Mouse (Mus musculus): Measurements from ENCODE around the gene Pate3. TPM values are rescaled to one million over a fixed set of nuclear protein-coding genes. Genes with fewer than 3 reads are reported as not detected.
"Not testable (repeated sequence)": the region's sequence is repeated elsewhere in the genome, so short reads cannot be mapped to it uniquely, and the experiment has no call there.

The Pate3 gene
- not detected in 2 replicates for polyA plus RNA-seq (2015; fragmentation: Nextera tagmentation; extraction: Ambion mirVana)

GRCm38 (mm10) chr9:35648102-35648501 is at the start of gene Pate3:
Gene Pate3 (minus strand): TSS chr9:35648202.
- H3K27ac ChIP-seq = no peak within 1 kb of the TSS
- H3K27me3 ChIP-seq = no peaks in the 10 kb centered on the region
- WGBS = 66% methylated on average over 1 of the region's 1 CpGs
- no peak within 1 kb of the TSS for H3K9ac ChIP-seq
- H3K36me3 ChIP-seq = no peaks in the 10 kb centered on the region
- no peak for ATAC-seq (ENCODE audit: insufficient number of reproducible peaks, insufficient read depth, low FRiP score, low TSS enrichment, low read depth)
- no peaks in the 10 kb centered on the region for H3K9me3 ChIP-seq
- no peaks in the 10 kb centered on the region for H3K4me1 ChIP-seq
- no peak within 1 kb of the TSS for H3K4me3 ChIP-seq
- H3K4me2 ChIP-seq = no peak within 1 kb of the TSS

GRCm38 (mm10) chr9:35691924-35692323 is 43.9 kb upstream of the Pate3 start:
- Histone ChIP-seq H3K4me3 (no peak overlapping the region), H3K9ac (no peak overlapping the region), H3K36me3 (no peaks in the 10 kb centered on the region), H3K27me3 (no peaks in the 10 kb centered on the region), H3K9me3 (no peaks in the 10 kb centered on the region; the same call in 1 of the 2 replicates), H3K4me1 (no peaks in the 10 kb centered on the region), H3K27ac (no peak overlapping the region), H3K4me2 (no peak overlapping the region)
- no peak for ATAC-seq (ENCODE audit: insufficient number of reproducible peaks, insufficient read depth, low FRiP score, low TSS enrichment, low read depth)

- Histone ChIP-seq H3K27me3 (no peaks in the 10 kb centered on the region), H3K4me3 (no peak within 1 kb of the TSS), H3K4me2 (no peak within 1 kb of the TSS), H3K9me3 (no peaks in the 10 kb centered on the region), H3K36me3 (no peaks in the 10 kb centered on the region), H3K27ac (no peak within 1 kb of the TSS), H3K9ac (no peak within 1 kb of the TSS), H3K4me1 (no peaks in the 10 kb centered on the region)
- 32% methylated on average over 1 of the region's 1 CpGs for WGBS
- no peak for ATAC-seq (ENCODE audit: insufficient number of reproducible peaks, insufficient read depth, low FRiP score, low TSS enrichment, low read depth)
Observed at GRCm38 (mm10) chr9:35687013-35687412, 39.0 kb upstream of the Pate3 start, which contains the start of gene Pate1. Gene Pate1 (minus strand): TSS chr9:35687390.

- 79% methylated on average over 2 of the region's 2 CpGs for WGBS
- H3K27me3 ChIP-seq = no peaks in the 10 kb centered on the region
- H3K4me2 ChIP-seq = no peak overlapping the region
- no peak for ATAC-seq (ENCODE audit: insufficient number of reproducible peaks, insufficient read depth, low FRiP score, low TSS enrichment, low read depth)
- no peak overlapping the region for H3K4me3 ChIP-seq
- H3K27ac ChIP-seq = no peak overlapping the region
- H3K4me1 ChIP-seq = no peaks in the 10 kb centered on the region
- H3K36me3 ChIP-seq = no peaks in the 10 kb centered on the region
- no peak overlapping the region for H3K9ac ChIP-seq
- no peaks in the 10 kb centered on the region for H3K9me3 ChIP-seq
Observed at GRCm38 (mm10) chr9:35673557-35673956, 25.6 kb upstream of the Pate3 start.

GRCm38 (mm10) chr9:35632981-35633380 is 15.0 kb downstream of the Pate3 start:
- no peak for ATAC-seq (ENCODE audit: insufficient number of reproducible peaks, insufficient read depth, low FRiP score, low TSS enrichment, low read depth)
- H3K27ac ChIP-seq = no peak overlapping the region
- no peaks in the 10 kb centered on the region for H3K27me3 ChIP-seq
- no peaks in the 10 kb centered on the region for H3K4me1 ChIP-seq
- WGBS = 89% methylated on average over 1 of the region's 1 CpGs
- H3K9me3 ChIP-seq = no peaks in the 10 kb centered on the region
- no peak overlapping the region for H3K9ac ChIP-seq
- H3K4me3 ChIP-seq = no peak overlapping the region
- no peak overlapping the region for H3K4me2 ChIP-seq
- no peaks in the 10 kb centered on the region for H3K36me3 ChIP-seq

GRCm38 (mm10) chr9:35616784-35617183 is 31.2 kb downstream of the Pate3 start:
- H3K9me3 ChIP-seq; H3K4me3 ChIP-seq; H3K36me3 ChIP-seq; H3K27me3 ChIP-seq; H3K27ac ChIP-seq; H3K4me1 ChIP-seq; ATAC-seq (ENCODE audit: insufficient number of reproducible peaks, insufficient read depth, low FRiP score, low TSS enrichment, low read depth); H3K4me2 ChIP-seq; H3K9ac ChIP-seq: not testable (repeated sequence)
- 78% methylated on average over 2 of the region's 2 CpGs for WGBS

- Histone ChIP-seq H3K27me3 (no peaks in the 10 kb centered on the region), H3K4me2 (no peak overlapping the region), H3K9ac (no peak overlapping the region), H3K27ac (no peak overlapping the region), H3K4me1 (no peaks in the 10 kb centered on the region), H3K9me3 (no peaks in the 10 kb centered on the region), H3K36me3 (no peaks in the 10 kb centered on the region), H3K4me3 (no peak overlapping the region)
- ATAC-seq (ENCODE audit: insufficient number of reproducible peaks, insufficient read depth, low FRiP score, low TSS enrichment, low read depth) = no peak
- WGBS = 26% methylated on average over 2 of the region's 2 CpGs
Observed at GRCm38 (mm10) chr9:35614005-35614404, 34.0 kb downstream of the Pate3 start.

GRCm38 (mm10) chr9:35611841-35612240 is 36.2 kb downstream of the Pate3 start, which contains the start of gene Pate4:
Gene Pate4 (minus strand): TSS chr9:35611941.
- H3K4me3 ChIP-seq = no peak within 1 kb of the TSS
- ATAC-seq (ENCODE audit: insufficient number of reproducible peaks, insufficient read depth, low FRiP score, low TSS enrichment, low read depth) = no peak
- no peaks in the 10 kb centered on the region for H3K36me3 ChIP-seq
- H3K4me1 ChIP-seq = no peaks in the 10 kb centered on the region
- WGBS = 91% methylated on average over 1 of the region's 1 CpGs
- no peak within 1 kb of the TSS for H3K9ac ChIP-seq
- H3K9me3 ChIP-seq = no peaks in the 10 kb centered on the region
- no peak within 1 kb of the TSS for H3K4me2 ChIP-seq
- no peak within 1 kb of the TSS for H3K27ac ChIP-seq
- no peaks in the 10 kb centered on the region for H3K27me3 ChIP-seq

GRCm38 (mm10) chr9:35607647-35608405 is 40.2 kb downstream of the Pate3 start:
- H3K36me3 ChIP-seq = no peaks in the 10 kb centered on the region
- H3K4me3 ChIP-seq = no peak overlapping the region
- H3K4me2 ChIP-seq = no peak overlapping the region
- 68% methylated on average over 8 of the region's 8 CpGs for WGBS
- ATAC-seq (ENCODE audit: insufficient number of reproducible peaks, insufficient read depth, low FRiP score, low TSS enrichment, low read depth) = no peak
- H3K9ac ChIP-seq = no peak overlapping the region
- no peaks in the 10 kb centered on the region for H3K4me1 ChIP-seq
- no peaks in the 10 kb centered on the region for H3K9me3 ChIP-seq
- H3K27me3 ChIP-seq = no peaks in the 10 kb centered on the region
- H3K27ac ChIP-seq = no peak overlapping the region

Other genes with a start within 250 kb of the Pate3 start
- 20.7 and 21.4 TPM in 2 replicates for gene Cdon, start 227.1 kb downstream of the Pate3 start, polyA plus RNA-seq (2015; fragmentation: Nextera tagmentation; extraction: Ambion mirVana)
- not detected in 2 replicates for gene Gm1113, start 129.9 kb downstream of the Pate3 start, polyA plus RNA-seq (2015; fragmentation: Nextera tagmentation; extraction: Ambion mirVana)
- gene Ddx25, start 89.7 kb downstream of the Pate3 start, polyA plus RNA-seq (2015; fragmentation: Nextera tagmentation; extraction: Ambion mirVana) = 4.3 and 4.6 TPM in 2 replicates
- 23.3 and 24.0 TPM in 2 replicates for gene Pus3, start 89.6 kb downstream of the Pate3 start, polyA plus RNA-seq (2015; fragmentation: Nextera tagmentation; extraction: Ambion mirVana)
- 0.72 and 1.1 TPM in 2 replicates for gene Pate2, start 77.9 kb downstream of the Pate3 start, polyA plus RNA-seq (2015; fragmentation: Nextera tagmentation; extraction: Ambion mirVana)
- gene Hyls1, start 77.8 kb downstream of the Pate3 start, polyA plus RNA-seq (2015; fragmentation: Nextera tagmentation; extraction: Ambion mirVana) = 17.7 and 20.8 TPM in 2 replicates
- not detected in 2 replicates for gene Pate4, start 36.3 kb downstream of the Pate3 start, polyA plus RNA-seq (2015; fragmentation: Nextera tagmentation; extraction: Ambion mirVana)
- gene Pate1, start 39.2 kb upstream of the Pate3 start, polyA plus RNA-seq (2015; fragmentation: Nextera tagmentation; extraction: Ambion mirVana) = not detected in 2 replicates
- gene Gm17677, start 92.8 kb upstream of the Pate3 start, polyA plus RNA-seq (2015; fragmentation: Nextera tagmentation; extraction: Ambion mirVana) = not detected in 2 replicates
- gene Gm17727, start 129.9 kb upstream of the Pate3 start, polyA plus RNA-seq (2015; fragmentation: Nextera tagmentation; extraction: Ambion mirVana) = not detected in 2 replicates
- gene Gm27235, start 141.9 kb upstream of the Pate3 start, polyA plus RNA-seq (2015; fragmentation: Nextera tagmentation; extraction: Ambion mirVana) = not detected in 2 replicates
- not detected in 2 replicates for gene D730048I06Rik, start 141.9 kb upstream of the Pate3 start, polyA plus RNA-seq (2015; fragmentation: Nextera tagmentation; extraction: Ambion mirVana)
- not detected in 2 replicates for gene 9230110F15Rik, start 195.9 kb upstream of the Pate3 start, polyA plus RNA-seq (2015; fragmentation: Nextera tagmentation; extraction: Ambion mirVana)

Data from embryonic facial prominence, embryonic 13.5 days (tissue).